14 mouse cellular contexts compared by ENCODE assay signal in genomic region chr5:124013747-124014146, GRCm38 (mm10). TPM values are rescaled to one million over a fixed set of nuclear protein-coding genes. Genes with fewer than 3 reads are reported as not detected.
DNase-seq lines count a peak whose midpoint lies in the region; ATAC-seq and TF ChIP-seq lines count a peak whose summit lies in the region.
"Had no signal": no experiment of that assay in that cellular context is flagged by ENCODE, and none has a peak within 500 bp of the region (broad histone marks: within the 10 kb centered on the region; RNA-seq: fewer than 3 reads in every experiment).

No protein-coding gene starts in this region.

- 0 out of 2 replicates have a peak overlapping the region, but pooled peaks have one; percentile 42 for H3K9ac ChIP-seq in heart, postnatal 0 days (replicated peaks; ENCODE audit: low read depth, low read length)
- H3K9ac ChIP-seq in neural tube, embryonic 14.5 days (replicated peaks; ENCODE audit: low read depth, low read length), result no peak overlapping the region
- H3K9ac ChIP-seq: embryonic facial prominence, embryonic 15.5 days; stomach, embryonic 15.5 days had no signal

- H3K4me1 ChIP-seq in heart, embryonic 10.5 days, result peaks cover 92% of the 10 kb centered on the region
- peaks cover 98% of the 10 kb centered on the region for H3K4me1 ChIP-seq in megakaryocyte, embryonic 14.5 days
- H3K4me1 ChIP-seq in heart, postnatal 0 days (ENCODE audit: control insufficient read depth, insufficient read depth), result peaks cover 87% of the 10 kb centered on the region
- peaks cover 65% of the 10 kb centered on the region for H3K4me1 ChIP-seq in neural tube, embryonic 14.5 days (ENCODE audit: control insufficient read depth, insufficient read depth, low read length)

- ATAC-seq in megakaryocyte, adult 5-6 weeks (ENCODE audit: poor library complexity, severe bottlenecking), result no peak
- no peak for ATAC-seq in heart, postnatal 0 days (ENCODE audit: insufficient read depth, low read depth)
- ATAC-seq in neural tube, embryonic 14.5 days (ENCODE audit: low read depth), result no peak
- ATAC-seq: CD4-positive, CD25-positive, alpha-beta regulatory T cell, adult 4 months had no signal

- H3K36me3 ChIP-seq in heart, embryonic 10.5 days, result peaks cover 18% of the 10 kb centered on the region
- peaks cover 88% of the 10 kb centered on the region for H3K36me3 ChIP-seq in megakaryocyte, embryonic 14.5 days (replicated peaks; ENCODE audit: low read length)
- H3K36me3 ChIP-seq in heart, postnatal 0 days (replicated peaks; ENCODE audit: control insufficient read depth, insufficient read depth, low read length), result peaks cover 4% of the 10 kb centered on the region
- peaks cover 9% of the 10 kb centered on the region; the same call in 1 of the 2 replicates for H3K36me3 ChIP-seq in neural tube, embryonic 14.5 days (ENCODE audit: control insufficient read depth, insufficient read depth, low read length)

- peak overlapping the region; percentile 84 for H3K27ac ChIP-seq in heart, embryonic 10.5 days
- H3K27ac ChIP-seq in heart, postnatal 0 days (ENCODE audit: low read depth), result peak overlapping the region; percentile 92
- peak overlapping the region; percentile 34; the same call in 1 of the 2 replicates for H3K27ac ChIP-seq in neural tube, embryonic 14.5 days (ENCODE audit: low read depth, low read length)

- no peak for TF ChIP-seq CTCF in heart, postnatal 0 days (IDR thresholded peaks at IDR 0.05; ENCODE audit: low read depth)

- H3K4me3 ChIP-seq in heart, embryonic 10.5 days, result peak overlapping the region; percentile 22; the same call in 1 of the 2 replicates
- H3K4me3 ChIP-seq in megakaryocyte, embryonic 14.5 days (replicated peaks), result peak overlapping the region; percentile 57
- no peak overlapping the region for H3K4me3 ChIP-seq in heart, postnatal 0 days (ENCODE audit: low read depth, low read length)
- no peak overlapping the region for H3K4me3 ChIP-seq in neural tube, embryonic 14.5 days (ENCODE audit: low read depth, low read length)
- H3K4me3 ChIP-seq: embryonic facial prominence, embryonic 15.5 days; liver, embryonic 13.5 days; stomach, embryonic 15.5 days had no signal

- no peak for TF ChIP-seq EP300 in heart, postnatal 0 days (IDR thresholded peaks at IDR 0.05; ENCODE audit: low read depth)

- no peaks in the 10 kb centered on the region for H3K27me3 ChIP-seq in heart, embryonic 10.5 days (ENCODE audit: insufficient read depth, poor library complexity, severe bottlenecking)
- no peaks in the 10 kb centered on the region for H3K27me3 ChIP-seq in megakaryocyte, embryonic 14.5 days (replicated peaks)
- H3K27me3 ChIP-seq in heart, postnatal 0 days (ENCODE audit: control insufficient read depth, insufficient read depth, low read length), result no peaks in the 10 kb centered on the region
- H3K27me3 ChIP-seq in neural tube, embryonic 14.5 days (ENCODE audit: control insufficient read depth, insufficient read depth, low read length), result no peaks in the 10 kb centered on the region
- H3K27me3 ChIP-seq: embryonic facial prominence, embryonic 15.5 days; liver, embryonic 13.5 days; stomach, embryonic 15.5 days had no signal

- no peaks in the 10 kb centered on the region for H3K9me3 ChIP-seq in heart, embryonic 10.5 days
- H3K9me3 ChIP-seq in megakaryocyte, embryonic 14.5 days, result no peaks in the 10 kb centered on the region
- H3K9me3 ChIP-seq in heart, postnatal 0 days (replicated peaks; ENCODE audit: control insufficient read depth, low read length), result no peaks in the 10 kb centered on the region
- no peaks in the 10 kb centered on the region for H3K9me3 ChIP-seq in neural tube, embryonic 14.5 days (ENCODE audit: control insufficient read depth, low read length)
- H3K9me3 ChIP-seq: embryonic facial prominence, embryonic 15.5 days; liver, embryonic 13.5 days; stomach, embryonic 15.5 days had no signal

- WGBS in heart, embryonic 10.5 days, result 65% methylated on average over 16 of the region's 16 CpGs
- 40% methylated on average over 15 of the region's 16 CpGs for WGBS in heart, postnatal 0 days
- 88% methylated on average over 16 of the region's 16 CpGs for WGBS in neural tube, embryonic 14.5 days

- H3K4me2 ChIP-seq in heart, postnatal 0 days (ENCODE audit: low read depth, low read length), result peak overlapping the region; percentile 58
- H3K4me2 ChIP-seq in neural tube, embryonic 14.5 days (ENCODE audit: low read depth, low read length), result no peak overlapping the region
- H3K4me2 ChIP-seq: embryonic facial prominence, embryonic 15.5 days; liver, embryonic 13.5 days; stomach, embryonic 15.5 days had no signal

- intact Hi-C loops in heart, postnatal 25 days (cut with DNase I), result no loop called here

- DNase-seq in heart, embryonic 10.5 days (ENCODE audit: low spot score), result no peak
- no peak for DNase-seq in heart, postnatal 25 days (ENCODE audit: low spot score)
- DNase-seq in heart, postnatal 0 days (ENCODE audit: low spot score), result no peak
- DNase-seq in left cerebral cortex, adult 18-20 months (ENCODE audit: low spot score in 2 of 2), result no peak
- DNase-seq in testis, postnatal 14 days (ENCODE audit: low spot score), result no peak
- DNase-seq: cerebellum, adult 9-10 months; kidney, adult 2 months; liver, embryonic 13.5 days had no signal

RNA-seq across cellular contexts. Expression of gene Vps37b, which starts 18.3 kb away (rescaled TPM):
- polyA plus RNA-seq in heart, embryonic 10.5 days (2016; fragmentation: Nextera tagmentation; extraction: Ambion mirVana), result 54.0 and 61.4 TPM in 2 replicates
- 10 to 100 TPM; 18.2 to 18.6 TPM for total RNA-seq in heart, postnatal 25 days (2021)
- polyA plus RNA-seq in megakaryocyte, embryonic 14.5 days (2012; ENCODE audit: insufficient read depth, low replicate concordance), result 437 and 1,468 TPM in 2 replicates
- 28.9 and 29.2 TPM in 2 replicates for total RNA-seq in megakaryocyte, adult 5-6 weeks (2015)
- total RNA-seq in megakaryocyte, adult 5-6 weeks (2017), result 29.1 and 29.9 TPM in 2 replicates
- total RNA-seq in heart, postnatal 0 days (2014; rRNA removed; ENCODE audit: low replicate concordance), result 51.4 and 59.6 TPM in 2 replicates
- 44.5 and 55.7 TPM in 2 replicates for polyA plus RNA-seq in heart, postnatal 0 days (2015; fragmentation: Nextera tagmentation; extraction: Ambion mirVana)
- polyA plus RNA-seq in neural tube, embryonic 14.5 days (2014; fragmentation: Nextera tagmentation; extraction: Ambion mirVana), result 47.1 and 58.1 TPM in 2 replicates
- total RNA-seq in left cerebral cortex, adult 18-20 months (2021), result 10 to 100 TPM; 43.2 to 50.5 TPM

RNA-seq across cellular contexts. Expression of gene Hip1r, which starts 40.3 kb away (rescaled TPM):
- 6.5 and 8.4 TPM in 2 replicates for polyA plus RNA-seq in heart, embryonic 10.5 days (2016; fragmentation: Nextera tagmentation; extraction: Ambion mirVana)
- total RNA-seq in heart, postnatal 25 days (2021), result 10 to 100 TPM; 13.4 to 19.0 TPM
- 5.4 and 11.0 TPM in 2 replicates for polyA plus RNA-seq in megakaryocyte, embryonic 14.5 days (2012; ENCODE audit: insufficient read depth, low replicate concordance)
- 6.0 and 6.6 TPM in 2 replicates for total RNA-seq in megakaryocyte, adult 5-6 weeks (2015)
- total RNA-seq in megakaryocyte, adult 5-6 weeks (2017), result 12.1 and 13.0 TPM in 2 replicates
- total RNA-seq in heart, postnatal 0 days (2014; rRNA removed; ENCODE audit: low replicate concordance), result 16.3 and 29.2 TPM in 2 replicates
- 9.3 and 11.9 TPM in 2 replicates for polyA plus RNA-seq in heart, postnatal 0 days (2015; fragmentation: Nextera tagmentation; extraction: Ambion mirVana)
- 19.7 and 21.4 TPM in 2 replicates for polyA plus RNA-seq in neural tube, embryonic 14.5 days (2014; fragmentation: Nextera tagmentation; extraction: Ambion mirVana)
- total RNA-seq in left cerebral cortex, adult 18-20 months (2021), result 10 to 100 TPM; 66.5 to 67.7 TPM

Comparison
In these comparisons a context has a peak if more than half of its experiments do, and no peak if none do; other contexts are left out.
1. H3K4me3 ChIP-seq: peak in heart, embryonic 10.5 days (single experiment) and megakaryocyte, embryonic 14.5 days (single experiment); none in heart, postnatal 0 days (single experiment) and neural tube, embryonic 14.5 days (single experiment).
2. H3K27ac ChIP-seq: peak in every context shown above with its lines; median percentile 92 in heart, postnatal 0 days; 84 in heart, embryonic 10.5 days; 34 in neural tube, embryonic 14.5 days.